Mouse (Mus musculus): Measurements from ENCODE around the gene Ost4. TPM values are rescaled to one million over a fixed set of nuclear protein-coding genes. Genes with fewer than 3 reads are reported as not detected.

The Ost4 gene
- polyA plus RNA-seq, 1 experiment from 2014 or later: 303 TPM

DNA sequence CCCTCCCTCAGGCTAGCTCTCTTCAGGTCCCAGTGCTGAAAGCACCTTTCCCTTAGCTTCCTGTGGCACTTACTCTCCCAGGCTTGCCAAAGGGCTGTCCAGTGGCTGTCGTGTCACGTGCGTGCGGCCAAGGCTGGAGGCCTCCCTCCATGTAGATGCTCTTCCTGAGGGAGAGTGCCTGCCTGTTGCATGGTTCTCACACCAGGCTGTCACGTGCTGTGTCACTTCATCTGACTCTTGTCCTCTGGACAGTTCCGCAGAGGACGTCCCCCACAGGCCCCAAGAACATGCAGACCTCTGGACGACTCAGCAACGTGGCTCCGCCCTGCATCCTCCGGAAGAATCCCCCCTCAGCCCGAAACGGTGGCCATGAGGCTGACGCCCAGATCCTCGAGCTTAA is 43.3 kb downstream of the Ost4 start:
- WGBS: 52% methylated on average over 15 of the region's 15 CpGs

DNA sequence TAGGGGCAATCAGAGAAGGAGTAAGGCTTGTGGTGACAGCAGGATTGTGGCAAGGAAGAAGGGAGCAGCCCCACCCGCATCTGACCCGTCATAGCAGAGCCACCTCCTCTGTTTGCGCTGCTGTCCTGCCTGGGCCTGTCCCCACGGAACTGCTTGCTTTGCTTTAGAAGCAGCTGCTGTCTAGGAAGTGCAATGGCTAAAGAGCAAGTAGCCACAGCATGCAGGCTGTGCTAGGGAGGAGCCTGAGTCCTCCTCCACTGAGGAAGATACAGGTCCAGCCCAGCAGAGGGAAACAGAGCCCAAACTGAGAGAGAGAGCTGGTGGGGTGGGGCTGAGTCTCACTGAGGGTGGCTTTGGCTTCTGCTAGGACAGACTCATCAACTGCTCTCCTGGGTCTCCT is 43.7 kb downstream of the Ost4 start:
- Histone ChIP-seq H3K9ac (no peak overlapping the region), H3K27me3 (no peaks in the 10 kb centered on the region), H3K36me3 (peaks cover 34% of the 10 kb centered on the region), H3K4me1 (peaks cover 2% of the 10 kb centered on the region; the same call in 1 of the 2 replicates), H3K9me3 (replicated peaks) (no peaks in the 10 kb centered on the region), H3K4me3 (no peak overlapping the region), H3K27ac (no peak overlapping the region), H3K4me2 (replicated peaks) (no peak overlapping the region)
- WGBS: 56% methylated on average over 4 of the region's 4 CpGs
- no peak for ATAC-seq (ENCODE audit: low FRiP score)

More for the DNA sequence above, 43.3 kb downstream of the Ost4 start:
- no peak overlapping the region for H3K27ac ChIP-seq
- H3K9ac ChIP-seq: no peak overlapping the region
- H3K36me3 ChIP-seq: peaks cover 34% of the 10 kb centered on the region
- H3K9me3 ChIP-seq (replicated peaks): no peaks in the 10 kb centered on the region
- H3K4me2 ChIP-seq (replicated peaks): no peak overlapping the region
- H3K4me3 ChIP-seq: no peak overlapping the region
- H3K27me3 ChIP-seq: no peaks in the 10 kb centered on the region
- peaks cover 6% of the 10 kb centered on the region; the same call in 1 of the 2 replicates for H3K4me1 ChIP-seq
- no peak for ATAC-seq (ENCODE audit: low FRiP score)

GRCm38 (mm10) chr5:30856124-30856523 is 51.5 kb downstream of the Ost4 start:
- no peaks in the 10 kb centered on the region for H3K4me1 ChIP-seq
- H3K4me2 ChIP-seq (replicated peaks): no peak overlapping the region

More at GRCm38 (mm10) chr5:30856124-30856523, 51.5 kb downstream of the Ost4 start:
- Histone ChIP-seq H3K9ac (no peak overlapping the region), H3K27me3 (no peaks in the 10 kb centered on the region), H3K36me3 (no peaks in the 10 kb centered on the region), H3K9me3 (replicated peaks) (no peaks in the 10 kb centered on the region), H3K4me3 (no peak overlapping the region), H3K27ac (no peak overlapping the region)
- WGBS: 76% methylated on average over 2 of the region's 2 CpGs
- no peak for ATAC-seq (ENCODE audit: low FRiP score)

Other genes starting within 250 kb of the Ost4 start
- gene Cenpa, start 241.0 kb downstream of the Ost4 start, polyA plus RNA-seq (2016; fragmentation: Nextera tagmentation; extraction: Ambion mirVana): 200 and 221 TPM in 2 replicates
- gene Dpysl5, start 196.2 kb downstream of the Ost4 start, polyA plus RNA-seq (2016; fragmentation: Nextera tagmentation; extraction: Ambion mirVana): 135 and 156 TPM in 2 replicates
- gene Mapre3, start 93.1 kb downstream of the Ost4 start, polyA plus RNA-seq (2016; fragmentation: Nextera tagmentation; extraction: Ambion mirVana): 73.1 and 81.0 TPM in 2 replicates
- gene Tmem214, start 39.8 kb downstream of the Ost4 start, polyA plus RNA-seq (2016; fragmentation: Nextera tagmentation; extraction: Ambion mirVana): 66.8 and 68.5 TPM in 2 replicates
- 32.4 and 36.9 TPM in 2 replicates for gene Agbl5, start 19.1 kb downstream of the Ost4 start, polyA plus RNA-seq (2016; fragmentation: Nextera tagmentation; extraction: Ambion mirVana)
- gene Emilin1, start 5.6 kb upstream of the Ost4 start, polyA plus RNA-seq (2016; fragmentation: Nextera tagmentation; extraction: Ambion mirVana): 121 and 122 TPM in 2 replicates
- 5.6 and 7.1 TPM in 2 replicates for gene Khk, start 13.6 kb upstream of the Ost4 start, polyA plus RNA-seq (2016; fragmentation: Nextera tagmentation; extraction: Ambion mirVana)
- 12.4 and 14.2 TPM in 2 replicates for gene Cgref1, start 37.8 kb upstream of the Ost4 start, polyA plus RNA-seq (2016; fragmentation: Nextera tagmentation; extraction: Ambion mirVana)
- gene Preb, start 52.6 kb upstream of the Ost4 start, polyA plus RNA-seq (2016; fragmentation: Nextera tagmentation; extraction: Ambion mirVana): 120 and 127 TPM in 2 replicates
- not detected in 2 replicates for gene Tcf23, start 60.9 kb upstream of the Ost4 start, polyA plus RNA-seq (2016; fragmentation: Nextera tagmentation; extraction: Ambion mirVana)
- 119 and 122 TPM in 2 replicates for gene Atraid, start 140.5 kb upstream of the Ost4 start, polyA plus RNA-seq (2016; fragmentation: Nextera tagmentation; extraction: Ambion mirVana)
- 13.8 and 14.0 TPM in 2 replicates for gene Slc5a6, start 141.1 kb upstream of the Ost4 start, polyA plus RNA-seq (2016; fragmentation: Nextera tagmentation; extraction: Ambion mirVana)
- 32.2 and 32.4 TPM in 2 replicates for gene Cad, start 147.0 kb upstream of the Ost4 start, polyA plus RNA-seq (2016; fragmentation: Nextera tagmentation; extraction: Ambion mirVana)
- gene Dnajc5g, start 198.5 kb upstream of the Ost4 start, polyA plus RNA-seq (2016; fragmentation: Nextera tagmentation; extraction: Ambion mirVana): not detected in 2 replicates
- 15.7 and 16.2 TPM in 2 replicates for gene Slc30a3, start 200.4 kb upstream of the Ost4 start, polyA plus RNA-seq (2016; fragmentation: Nextera tagmentation; extraction: Ambion mirVana)
- gene Trim54, start 208.9 kb upstream of the Ost4 start, polyA plus RNA-seq (2016; fragmentation: Nextera tagmentation; extraction: Ambion mirVana): 0.40 and 0.86 TPM in 2 replicates
- gene Ucn, start 231.0 kb upstream of the Ost4 start, polyA plus RNA-seq (2016; fragmentation: Nextera tagmentation; extraction: Ambion mirVana): not detected in 2 replicates
- gene Mpv17, start 246.5 kb upstream of the Ost4 start, polyA plus RNA-seq (2016; fragmentation: Nextera tagmentation; extraction: Ambion mirVana): 50.1 and 54.4 TPM in 2 replicates

Data from hindbrain, embryonic 12.5 days (tissue).